Mouse (Mus musculus) embryonic fibroblast, embryonic 13.5 days (primary cell): ENCODE data around the gene Tln2.

Experiments
- CTCF ChIP-seq: IDR thresholded peaks from 2 replicates; pipeline ENCODE4 v1.5.1; 2011; ENCODE audit warnings: mild to moderate bottlenecking, control low read depth, low read length, moderate library complexity, borderline replicate concordance; ENCODE audit not compliant: insufficient read depth
- POLR2A ChIP-seq: IDR thresholded peaks from 2 replicates; pipeline ENCODE4 v1.6.1; 2011; ENCODE audit warnings: low read depth, mild to moderate bottlenecking, control low read depth, low read length, moderate library complexity

DNA sequence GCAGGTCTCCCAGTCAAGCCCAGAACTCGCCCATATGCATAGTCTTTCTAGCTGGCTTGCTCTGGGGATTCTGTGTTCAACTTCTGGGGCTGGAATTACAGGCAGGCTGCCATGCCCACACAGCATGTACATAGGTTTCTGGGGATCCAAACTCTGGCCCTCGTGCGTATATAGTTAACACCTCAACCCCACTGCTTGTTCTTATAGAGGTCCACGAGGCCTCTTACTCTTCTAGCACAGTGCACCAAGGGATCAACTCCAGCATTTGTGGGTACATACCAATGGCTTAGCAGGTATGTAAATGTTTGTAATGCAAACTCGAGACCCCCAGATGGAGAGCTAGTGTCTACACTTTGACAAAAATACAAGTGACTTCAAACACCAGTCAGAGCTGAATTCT lies 33.2 kb upstream of the Tln2 start:
- TF ChIP-seq CTCF = no peak
- no peak for TF ChIP-seq POLR2A
